ENCODE assay signal across 18 mouse cellular contexts in genomic region chr6:149333036-149333435, GRCm38 (mm10). TPM values are rescaled to one million over a fixed set of nuclear protein-coding genes. Genes with fewer than 3 reads are reported as not detected.
DNase-seq lines count a peak whose midpoint lies in the region; ATAC-seq and TF ChIP-seq lines count a peak whose summit lies in the region.
"Had no signal": no experiment of that assay in that cellular context is flagged by ENCODE, and none has a peak within 500 bp of the region (broad histone marks: within the 10 kb centered on the region; RNA-seq: fewer than 3 reads in every experiment).

No protein-coding gene starts in this region.

- 0 out of 2 replicates have a peak, but pooled peaks have one; percentile 26 for ATAC-seq in embryonic facial prominence, embryonic 14.5 days (ENCODE audit: low read depth)
- ATAC-seq in kidney, embryonic 15.5 days (replicated peaks; ENCODE audit: low FRiP score), result no peak
- peak; percentile 53; the same call in 1 of the 2 replicates for ATAC-seq in limb, embryonic 14.5 days (ENCODE audit: low FRiP score, low read depth)
- ATAC-seq: forebrain, embryonic 16.5 days had no signal

- TF ChIP-seq POLR2A in limb, embryonic 14.5 days (IDR thresholded peaks at IDR 0.05; ENCODE audit: borderline replicate concordance, extremely low read depth, insufficient read depth, insufficient read length), result no peak

- 0 out of 2 replicates have a peak, but pooled peaks cover 4% of the 10 kb centered on the region for H3K9me3 ChIP-seq in embryonic facial prominence, embryonic 14.5 days (ENCODE audit: control insufficient read depth, low read length)
- H3K9me3 ChIP-seq in embryonic facial prominence, embryonic 10.5 days, result no peaks in the 10 kb centered on the region
- H3K9me3 ChIP-seq in kidney, embryonic 15.5 days (replicated peaks), result no peaks in the 10 kb centered on the region
- H3K9me3 ChIP-seq in limb, embryonic 14.5 days (ENCODE audit: control insufficient read depth, low read length), result no peaks in the 10 kb centered on the region
- H3K9me3 ChIP-seq in limb, embryonic 10.5 days (replicated peaks), result no peaks in the 10 kb centered on the region
- H3K9me3 ChIP-seq: forebrain, embryonic 12.5 days; heart, embryonic 12.5 days had no signal

- DNase-seq in embryonic facial prominence, embryonic 14.5 days (ENCODE audit: low spot score), result peak; percentile 55
- DNase-seq in embryonic facial prominence, embryonic 10.5 days (ENCODE audit: low spot score), result no peak
- DNase-seq in kidney, adult 8-10 months, result peak; percentile 32 to 81
- no peak for DNase-seq in limb, embryonic 14.5 days (ENCODE audit: low spot score)
- DNase-seq in limb, embryonic 10.5 days (ENCODE audit: low spot score), result no peak
- peak; percentile 23 to 77 for DNase-seq in kidney, postnatal 36 days
- DNase-seq in left cerebral cortex, adult 8-10 months (ENCODE audit: low spot score in 2 of 2), result no peak
- DNase-seq: adrenal gland, postnatal 14 days; cerebellum, adult 11-12 months; cerebellum, adult 9-11 months; cerebellum, postnatal 36 days; gastrocnemius, postnatal 25 days had no signal

- H3K36me3 ChIP-seq in embryonic facial prominence, embryonic 14.5 days (ENCODE audit: control insufficient read depth, insufficient read depth, low read length), result peaks cover 77% of the 10 kb centered on the region
- peaks cover 87% of the 10 kb centered on the region for H3K36me3 ChIP-seq in embryonic facial prominence, embryonic 10.5 days (replicated peaks)
- H3K36me3 ChIP-seq in kidney, embryonic 15.5 days, result peaks cover 80% of the 10 kb centered on the region
- peaks cover 65% of the 10 kb centered on the region for H3K36me3 ChIP-seq in limb, embryonic 14.5 days (ENCODE audit: control insufficient read depth, insufficient read depth, low read length)
- H3K36me3 ChIP-seq in limb, embryonic 10.5 days, result peaks cover 82% of the 10 kb centered on the region

- H3K4me1 ChIP-seq in embryonic facial prominence, embryonic 14.5 days (ENCODE audit: control insufficient read depth, insufficient read depth, low read length), result no peaks in the 10 kb centered on the region
- no peaks in the 10 kb centered on the region for H3K4me1 ChIP-seq in embryonic facial prominence, embryonic 10.5 days
- no peaks in the 10 kb centered on the region for H3K4me1 ChIP-seq in kidney, embryonic 15.5 days
- H3K4me1 ChIP-seq in limb, embryonic 14.5 days (ENCODE audit: control insufficient read depth, insufficient read depth, low read length), result no peaks in the 10 kb centered on the region
- no peaks in the 10 kb centered on the region for H3K4me1 ChIP-seq in limb, embryonic 10.5 days
- H3K4me1 ChIP-seq: forebrain, embryonic 12.5 days; heart, embryonic 12.5 days; hindbrain, embryonic 10.5 days had no signal

- H3K9ac ChIP-seq in embryonic facial prominence, embryonic 14.5 days (ENCODE audit: low read depth, low read length), result no peak overlapping the region
- no peak overlapping the region for H3K9ac ChIP-seq in kidney, embryonic 15.5 days
- no peak overlapping the region for H3K9ac ChIP-seq in limb, embryonic 14.5 days (ENCODE audit: low read depth, low read length, severe bottlenecking)
- H3K9ac ChIP-seq: forebrain, embryonic 12.5 days; heart, embryonic 12.5 days; hindbrain, embryonic 14.5 days had no signal

- no peaks in the 10 kb centered on the region for H3K27me3 ChIP-seq in embryonic facial prominence, embryonic 14.5 days (replicated peaks; ENCODE audit: control insufficient read depth, insufficient read depth, low read length)
- H3K27me3 ChIP-seq in embryonic facial prominence, embryonic 10.5 days (replicated peaks; ENCODE audit: low read depth, poor library complexity, severe bottlenecking), result no peaks in the 10 kb centered on the region
- H3K27me3 ChIP-seq in kidney, embryonic 15.5 days, result no peaks in the 10 kb centered on the region
- no peaks in the 10 kb centered on the region for H3K27me3 ChIP-seq in limb, embryonic 14.5 days (ENCODE audit: control insufficient read depth, insufficient read depth, low read length)
- H3K27me3 ChIP-seq in limb, embryonic 10.5 days (ENCODE audit: low read depth, poor library complexity, severe bottlenecking), result no peaks in the 10 kb centered on the region
- H3K27me3 ChIP-seq: forebrain, embryonic 12.5 days; heart, embryonic 12.5 days had no signal

- no peak overlapping the region for H3K27ac ChIP-seq in embryonic facial prominence, embryonic 14.5 days (replicated peaks; ENCODE audit: low read depth, low read length)
- no peak overlapping the region for H3K27ac ChIP-seq in embryonic facial prominence, embryonic 10.5 days (replicated peaks)
- H3K27ac ChIP-seq in kidney, embryonic 15.5 days, result no peak overlapping the region
- no peak overlapping the region for H3K27ac ChIP-seq in limb, embryonic 14.5 days (replicated peaks; ENCODE audit: low read depth, low read length)
- H3K27ac ChIP-seq in limb, embryonic 10.5 days, result no peak overlapping the region
- H3K27ac ChIP-seq: forebrain, embryonic 12.5 days; hindbrain, embryonic 10.5 days; hindbrain, embryonic 14.5 days had no signal

- WGBS in embryonic facial prominence, embryonic 14.5 days, result 72% methylated on average over 2 of the region's 2 CpGs
- WGBS in embryonic facial prominence, embryonic 10.5 days, result 89% methylated on average over 2 of the region's 2 CpGs
- 69% methylated on average over 2 of the region's 2 CpGs for WGBS in kidney, embryonic 15.5 days
- 83% methylated on average over 2 of the region's 2 CpGs for WGBS in limb, embryonic 14.5 days
- WGBS in limb, embryonic 10.5 days, result 93% methylated on average over 2 of the region's 2 CpGs

- H3K4me2 ChIP-seq in embryonic facial prominence, embryonic 14.5 days (ENCODE audit: low read depth, low read length), result no peak overlapping the region
- no peak overlapping the region for H3K4me2 ChIP-seq in kidney, embryonic 15.5 days
- H3K4me2 ChIP-seq in limb, embryonic 14.5 days (replicated peaks; ENCODE audit: low read depth, low read length, severe bottlenecking), result no peak overlapping the region
- H3K4me2 ChIP-seq: forebrain, embryonic 12.5 days; heart, embryonic 12.5 days; hindbrain, embryonic 14.5 days had no signal

- H3K4me3 ChIP-seq in embryonic facial prominence, embryonic 14.5 days (ENCODE audit: low read depth, low read length), result no peak overlapping the region
- no peak overlapping the region for H3K4me3 ChIP-seq in embryonic facial prominence, embryonic 10.5 days
- no peak overlapping the region for H3K4me3 ChIP-seq in kidney, embryonic 15.5 days (replicated peaks)
- H3K4me3 ChIP-seq in limb, embryonic 14.5 days (replicated peaks; ENCODE audit: low read length), result no peak overlapping the region
- no peak overlapping the region for H3K4me3 ChIP-seq in limb, embryonic 10.5 days
- H3K4me3 ChIP-seq: forebrain, embryonic 12.5 days; heart, embryonic 12.5 days; hindbrain, embryonic 10.5 days had no signal

RNA-seq across cellular contexts. Expression of gene Resf1, which starts 23.8 kb away (rescaled TPM):
- polyA plus RNA-seq in embryonic facial prominence, embryonic 14.5 days (2014; fragmentation: Nextera tagmentation; extraction: Ambion mirVana), result 38.4 and 41.2 TPM in 2 replicates
- polyA plus RNA-seq in embryonic facial prominence, embryonic 10.5 days (2016; fragmentation: Nextera tagmentation; extraction: Ambion mirVana), result 49.9 and 53.5 TPM in 2 replicates
- polyA plus RNA-seq in kidney, embryonic 15.5 days (2015; fragmentation: Nextera tagmentation; extraction: Ambion mirVana), result 54.9 and 61.5 TPM in 2 replicates
- polyA plus RNA-seq in limb, embryonic 14.5 days (2012; rRNA removed), result 10.0 and 12.3 TPM in 2 replicates
- polyA plus RNA-seq in limb, embryonic 14.5 days (2014; fragmentation: Nextera tagmentation; extraction: Ambion mirVana), result 41.6 and 49.1 TPM in 2 replicates
- polyA plus RNA-seq in limb, embryonic 10.5 days (2016; fragmentation: Nextera tagmentation; extraction: Ambion mirVana), result 51.8 and 61.6 TPM in 2 replicates
- 10 to 100 TPM; 14.6 to 20.4 (median 15.8) TPM for total RNA-seq in left cerebral cortex, adult 8-10 months (2022)

Comparison
In these comparisons a context has a peak if more than half of its experiments do, and no peak if none do; other contexts are left out.
1. DNase-seq: peak in embryonic facial prominence, embryonic 14.5 days (single experiment), kidney, adult 8-10 months (2 of 2) and kidney, postnatal 36 days (2 of 2); none in embryonic facial prominence, embryonic 10.5 days (single experiment), limb, embryonic 14.5 days (single experiment), limb, embryonic 10.5 days (single experiment) and left cerebral cortex, adult 8-10 months (0 of 2).